Mouse (Mus musculus): ENCODE results near the gene Bcl9. TPM values are rescaled to one million over a fixed set of nuclear protein-coding genes. Genes with fewer than 3 reads are reported as not detected.

Gene Bcl9
- polyA plus RNA-seq, 1 experiment from 2014 or later = 65.4 TPM

GRCm38 (mm10) chr3:97157308-97157707 is 140.4 kb downstream of the Bcl9 start:
- Histone ChIP-seq H3K27me3 (ENCODE audit: control insufficient read depth, insufficient read depth, low read length) (no peaks in the 10 kb centered on the region), H3K4me2 (ENCODE audit: low read depth) (no peak overlapping the region), H3K4me3 (ENCODE audit: low read depth, low read length) (no peak overlapping the region), H3K36me3 (ENCODE audit: control insufficient read depth, insufficient read depth, low read length) (no peaks in the 10 kb centered on the region), H3K9ac (ENCODE audit: low read length) (no peak overlapping the region), H3K4me1 (ENCODE audit: control insufficient read depth, insufficient read depth, low read length) (peaks cover 10% of the 10 kb centered on the region), H3K27ac (ENCODE audit: low read depth, low read length) (no peak overlapping the region), H3K9me3 (ENCODE audit: control insufficient read depth, low read length) (no peaks in the 10 kb centered on the region)
- WGBS = 79% methylated on average over 1 of the region's 1 CpGs
- ATAC-seq (ENCODE audit: insufficient read depth, low FRiP score, low TSS enrichment) = no peak
- DNase-seq (ENCODE audit: low spot score) = no peak

- peaks cover 10% of the 10 kb centered on the region for H3K4me1 ChIP-seq (ENCODE audit: control insufficient read depth, insufficient read depth, low read length)
- no peak overlapping the region for H3K4me3 ChIP-seq (ENCODE audit: low read depth, low read length)
- no peak for ATAC-seq (ENCODE audit: insufficient read depth, low FRiP score, low TSS enrichment)
- no peak for DNase-seq (ENCODE audit: low spot score)
- no peaks in the 10 kb centered on the region for H3K9me3 ChIP-seq (ENCODE audit: control insufficient read depth, low read length)
- no peaks in the 10 kb centered on the region for H3K27me3 ChIP-seq (ENCODE audit: control insufficient read depth, insufficient read depth, low read length)
- H3K36me3 ChIP-seq (ENCODE audit: control insufficient read depth, insufficient read depth, low read length) = no peaks in the 10 kb centered on the region
- H3K9ac ChIP-seq (ENCODE audit: low read length) = no peak overlapping the region
- WGBS = 95% methylated on average over 6 of the region's 6 CpGs
- no peak overlapping the region for H3K27ac ChIP-seq (ENCODE audit: low read depth, low read length)
- no peak overlapping the region for H3K4me2 ChIP-seq (ENCODE audit: low read depth)
These were observed 141.3 kb downstream of the Bcl9 start for GRCm38 (mm10) chr3:97156431-97156830.

Other genes starting within 250 kb of the Bcl9 start
- 20.1 and 25.4 TPM in 2 replicates for gene Acp6, start 139.1 kb downstream of the Bcl9 start, polyA plus RNA-seq (2014; fragmentation: Nextera tagmentation; extraction: Ambion mirVana)
- not detected in 2 replicates for gene Olfr1402, start 124.1 kb upstream of the Bcl9 start, polyA plus RNA-seq (2014; fragmentation: Nextera tagmentation; extraction: Ambion mirVana)